Comparison of ENCODE assay signal across 21 mouse cellular contexts in genomic region chr11:85527261-85527660, GRCm38 (mm10).
A peak's percentile ranks its signal among the peaks of the same experiment; 100 is the strongest.
DNase-seq lines count a peak whose midpoint lies in the region; ATAC-seq and TF ChIP-seq lines count a peak whose summit lies in the region.
"Had no signal": no experiment of that assay in that cellular context is flagged by ENCODE, and none has a peak within 500 bp of the region (broad histone marks: within the 10 kb centered on the region; RNA-seq: fewer than 3 reads in every experiment).

No protein-coding gene starts in this region.

- no peaks in the 10 kb centered on the region for H3K9me3 ChIP-seq in hindbrain, embryonic 10.5 days
- no peaks in the 10 kb centered on the region for H3K9me3 ChIP-seq in hindbrain, postnatal 0 days (ENCODE audit: low read length)
- no peaks in the 10 kb centered on the region for H3K9me3 ChIP-seq in embryonic facial prominence, embryonic 11.5 days (replicated peaks; ENCODE audit: control insufficient read depth, low read length)
- H3K9me3 ChIP-seq: midbrain, embryonic 12.5 days had no signal

- H3K4me3 ChIP-seq in hindbrain, embryonic 10.5 days = no peak overlapping the region; the same call in 1 of the 2 replicates
- H3K4me3 ChIP-seq in hindbrain, postnatal 0 days (ENCODE audit: low read length) = no peak overlapping the region
- H3K4me3 ChIP-seq in embryonic facial prominence, embryonic 11.5 days (ENCODE audit: low read depth, low read length) = no peak overlapping the region
- H3K4me3 ChIP-seq: midbrain, embryonic 12.5 days had no signal

- no peak overlapping the region for H3K9ac ChIP-seq in hindbrain, postnatal 0 days (replicated peaks; ENCODE audit: low read length)
- H3K9ac ChIP-seq in embryonic facial prominence, embryonic 11.5 days (replicated peaks; ENCODE audit: low read length) = no peak overlapping the region
- H3K9ac ChIP-seq: midbrain, embryonic 12.5 days had no signal

- 16% methylated on average over 5 of the region's 5 CpGs for WGBS in hindbrain, embryonic 10.5 days
- WGBS in hindbrain, postnatal 0 days = 57% methylated on average over 5 of the region's 5 CpGs
- 24% methylated on average over 5 of the region's 5 CpGs for WGBS in embryonic facial prominence, embryonic 11.5 days

- H3K4me2 ChIP-seq in hindbrain, postnatal 0 days (ENCODE audit: low read depth, low read length) = no peak overlapping the region
- no peak overlapping the region for H3K4me2 ChIP-seq in embryonic facial prominence, embryonic 11.5 days (ENCODE audit: low read depth, low read length)
- H3K4me2 ChIP-seq: liver, embryonic 11.5 days; midbrain, embryonic 12.5 days had no signal

- peaks cover 51% of the 10 kb centered on the region for H3K27me3 ChIP-seq in hindbrain, embryonic 10.5 days (ENCODE audit: insufficient read depth, poor library complexity, severe bottlenecking)
- H3K27me3 ChIP-seq in hindbrain, postnatal 0 days (ENCODE audit: insufficient read depth, low read length) = 0 out of 2 replicates have a peak, but pooled peaks cover 8% of the 10 kb centered on the region
- no peaks in the 10 kb centered on the region for H3K27me3 ChIP-seq in embryonic facial prominence, embryonic 11.5 days (ENCODE audit: control insufficient read depth, insufficient read depth, low read length)
- H3K27me3 ChIP-seq: Patski had no signal

- no peak for TF ChIP-seq CTCF in hindbrain, postnatal 0 days (IDR thresholded peaks at IDR 0.05; ENCODE audit: low read depth)

- H3K4me1 ChIP-seq in hindbrain, embryonic 10.5 days (replicated peaks) = peaks cover 52% of the 10 kb centered on the region
- peaks cover 6% of the 10 kb centered on the region for H3K4me1 ChIP-seq in hindbrain, postnatal 0 days (ENCODE audit: insufficient read depth, low read length)
- peaks cover 6% of the 10 kb centered on the region for H3K4me1 ChIP-seq in embryonic facial prominence, embryonic 11.5 days (ENCODE audit: control insufficient read depth, insufficient read depth, low read length)

- H3K27ac ChIP-seq in hindbrain, embryonic 10.5 days = 0 out of 2 replicates have a peak overlapping the region, but pooled peaks have one; percentile 16
- H3K27ac ChIP-seq in hindbrain, postnatal 0 days = no peak overlapping the region
- H3K27ac ChIP-seq in embryonic facial prominence, embryonic 11.5 days (replicated peaks; ENCODE audit: low read depth, low read length) = no peak overlapping the region
- H3K27ac ChIP-seq: midbrain, embryonic 12.5 days; stomach, postnatal 0 days had no signal

- no peak for ATAC-seq in hindbrain, postnatal 0 days
- ATAC-seq in embryonic facial prominence, embryonic 11.5 days (replicated peaks; ENCODE audit: insufficient number of reproducible peaks, low FRiP score, low TSS enrichment, low read depth) = no peak
- no peak for ATAC-seq in monocyte, adult 5-6 weeks (replicated peaks; ENCODE audit: insufficient number of reproducible peaks, low FRiP score, low TSS enrichment, poor library complexity, severe bottlenecking)
- ATAC-seq: Patski had no signal

- DNase-seq in hindbrain, embryonic 10.5 days (ENCODE audit: low spot score) = no peak
- no peak for DNase-seq in hindbrain, postnatal 0 days (ENCODE audit: low spot score)
- peak; percentile 51 for DNase-seq in ES-CJ7 (ENCODE audit: low read depth, low spot score)
- DNase-seq in ZHBTc4 (ENCODE audit: low read depth, low spot score) = peak; percentile 64
- DNase-seq in embryonic facial prominence, embryonic 11.5 days (ENCODE audit: low spot score) = peak; percentile 43
- no peak for DNase-seq in adrenal gland, postnatal 10 days
- no peak for DNase-seq in thymus, postnatal 0 days (ENCODE audit: low spot score)
- DNase-seq: B cell, adult 2 months; cerebellum, adult 9-10 months; gastrocnemius, postnatal 14 days; kidney, adult 8-10 months; left cerebral cortex, postnatal 4 days; lung, adult 2 months; lung, postnatal 36 days; right cerebral cortex, postnatal 14 days; thymus, postnatal 14 days had no signal

- H3K36me3 ChIP-seq in hindbrain, embryonic 10.5 days = no peaks in the 10 kb centered on the region
- H3K36me3 ChIP-seq in hindbrain, postnatal 0 days (ENCODE audit: insufficient read depth, low read length) = no peaks in the 10 kb centered on the region
- H3K36me3 ChIP-seq in embryonic facial prominence, embryonic 11.5 days (replicated peaks; ENCODE audit: control insufficient read depth, insufficient read depth, low read depth, low read length) = no peaks in the 10 kb centered on the region
- H3K36me3 ChIP-seq: midbrain, embryonic 12.5 days had no signal

Comparison
In these comparisons a context has a peak if more than half of its experiments do, and no peak if none do; other contexts are left out.
1. DNase-seq: peak in ES-CJ7 (single experiment), ZHBTc4 (single experiment) and embryonic facial prominence, embryonic 11.5 days (single experiment); none in hindbrain, embryonic 10.5 days (single experiment), hindbrain, postnatal 0 days (single experiment), adrenal gland, postnatal 10 days (single experiment) and thymus, postnatal 0 days (single experiment).